18 mouse cellular contexts compared by ENCODE assay signal in genomic region chr15:77849039-77849436, GRCm38 (mm10). TPM values are rescaled to one million over a fixed set of nuclear protein-coding genes. Genes with fewer than 3 reads are reported as not detected.
A peak's percentile ranks its signal among the peaks of the same experiment; 100 is the strongest.
DNase-seq lines count a peak whose midpoint lies in the region; ATAC-seq and TF ChIP-seq lines count a peak whose summit lies in the region.
"Had no signal": no experiment of that assay in that cellular context is flagged by ENCODE, and none has a peak within 500 bp of the region (broad histone marks: within the 10 kb centered on the region; RNA-seq: fewer than 3 reads in every experiment).

No protein-coding gene starts in this region.

- no peaks in the 10 kb centered on the region for H3K9me3 ChIP-seq in heart, postnatal 0 days (replicated peaks; ENCODE audit: control insufficient read depth, low read length)
- no peaks in the 10 kb centered on the region for H3K9me3 ChIP-seq in stomach, embryonic 15.5 days
- no peaks in the 10 kb centered on the region for H3K9me3 ChIP-seq in stomach, postnatal 0 days (ENCODE audit: control insufficient read depth, low read length)
- no peaks in the 10 kb centered on the region for H3K9me3 ChIP-seq in embryonic facial prominence, embryonic 15.5 days (replicated peaks)
- no peaks in the 10 kb centered on the region for H3K9me3 ChIP-seq in forebrain, postnatal 0 days (ENCODE audit: low read length)
- H3K9me3 ChIP-seq: heart, embryonic 12.5 days; limb, embryonic 10.5 days; midbrain, embryonic 10.5 days had no signal

- no peak for DNase-seq in heart, postnatal 0 days (ENCODE audit: low spot score)
- DNase-seq in heart, postnatal 14 days, result no peak
- DNase-seq in stomach, postnatal 0 days (ENCODE audit: low spot score), result no peak
- no peak for DNase-seq in forebrain, postnatal 0 days
- DNase-seq: adrenal gland, postnatal 14 days; cerebellum, adult 9-10 months; gastrocnemius, postnatal 25 days; kidney, adult 11 months; kidney, postnatal 25 days; retina, postnatal 1 day had no signal

- intact Hi-C loops in heart, postnatal 14 days (cut with DNase I), result no loop called here

- no peaks in the 10 kb centered on the region for H3K79me2 ChIP-seq in myocyte (ENCODE audit: control insufficient read depth, insufficient read depth)

- no peak for TF ChIP-seq CTCF in heart, postnatal 0 days (IDR thresholded peaks at IDR 0.05; ENCODE audit: low read depth)
- TF ChIP-seq CTCF in stomach, postnatal 0 days (IDR thresholded peaks at IDR 0.05; ENCODE audit: low read depth), result no peak
- no peak for TF ChIP-seq CTCF in forebrain, postnatal 0 days (IDR thresholded peaks at IDR 0.05; ENCODE audit: low read depth)

- TF ChIP-seq EP300 in heart, postnatal 0 days (IDR thresholded peaks at IDR 0.05; ENCODE audit: low read depth), result no peak
- no peak for TF ChIP-seq EP300 in stomach, postnatal 0 days (optimal IDR thresholded peaks at IDR 0.05)

- 0 out of 2 replicates have a peak overlapping the region, but pooled peaks have one; percentile 2 for H3K27ac ChIP-seq in heart, postnatal 0 days (ENCODE audit: low read depth)
- H3K27ac ChIP-seq in stomach, embryonic 15.5 days, result no peak overlapping the region
- no peak overlapping the region for H3K27ac ChIP-seq in stomach, postnatal 0 days (replicated peaks)
- peak overlapping the region; percentile 34; the same call in 1 of the 2 replicates for H3K27ac ChIP-seq in embryonic facial prominence, embryonic 15.5 days (replicated peaks)
- no peak overlapping the region for H3K27ac ChIP-seq in forebrain, postnatal 0 days (ENCODE audit: low read depth, low read length)
- H3K27ac ChIP-seq: liver, embryonic 14.5 days; midbrain, embryonic 10.5 days had no signal

- no peak for TF ChIP-seq POLR2A in myocyte (IDR thresholded peaks at IDR 0.05; ENCODE audit: insufficient read length, low read depth)

- H3K4me3 ChIP-seq in heart, postnatal 0 days (ENCODE audit: low read depth, low read length), result no peak overlapping the region
- no peak overlapping the region for H3K4me3 ChIP-seq in stomach, embryonic 15.5 days (replicated peaks)
- H3K4me3 ChIP-seq in stomach, postnatal 0 days (ENCODE audit: low read depth, low read length), result no peak overlapping the region
- H3K4me3 ChIP-seq in embryonic facial prominence, embryonic 15.5 days (replicated peaks), result no peak overlapping the region
- H3K4me3 ChIP-seq in myocyte, result no peak overlapping the region
- H3K4me3 ChIP-seq in forebrain, postnatal 0 days (ENCODE audit: low read depth, low read length), result no peak overlapping the region
- H3K4me3 ChIP-seq: heart, embryonic 12.5 days; limb, embryonic 10.5 days; midbrain, embryonic 10.5 days had no signal

- H3ac ChIP-seq in myocyte (ENCODE audit: control insufficient read depth, insufficient read length), result no peak overlapping the region

- no peaks in the 10 kb centered on the region for H3K36me3 ChIP-seq in heart, postnatal 0 days (replicated peaks; ENCODE audit: control insufficient read depth, insufficient read depth, low read length)
- no peaks in the 10 kb centered on the region for H3K36me3 ChIP-seq in stomach, embryonic 15.5 days
- no peaks in the 10 kb centered on the region for H3K36me3 ChIP-seq in stomach, postnatal 0 days (ENCODE audit: control insufficient read depth, insufficient read depth, low read length)
- no peaks in the 10 kb centered on the region for H3K36me3 ChIP-seq in embryonic facial prominence, embryonic 15.5 days
- no peaks in the 10 kb centered on the region for H3K36me3 ChIP-seq in myocyte (ENCODE audit: control insufficient read depth, insufficient read depth)
- no peaks in the 10 kb centered on the region for H3K36me3 ChIP-seq in forebrain, postnatal 0 days (ENCODE audit: insufficient read depth)
- H3K36me3 ChIP-seq: heart, embryonic 12.5 days; limb, embryonic 10.5 days; midbrain, embryonic 10.5 days had no signal

- H3K4me1 ChIP-seq in heart, postnatal 0 days (ENCODE audit: control insufficient read depth, insufficient read depth), result no peaks in the 10 kb centered on the region
- H3K4me1 ChIP-seq in stomach, embryonic 15.5 days, result peaks cover 8% of the 10 kb centered on the region; the same call in 1 of the 2 replicates
- 0 out of 2 replicates have a peak, but pooled peaks cover 3% of the 10 kb centered on the region for H3K4me1 ChIP-seq in stomach, postnatal 0 days (replicated peaks; ENCODE audit: control insufficient read depth, insufficient read depth)
- no peaks in the 10 kb centered on the region; the same call in 1 of the 2 replicates for H3K4me1 ChIP-seq in embryonic facial prominence, embryonic 15.5 days
- no peaks in the 10 kb centered on the region for H3K4me1 ChIP-seq in forebrain, postnatal 0 days (ENCODE audit: insufficient read depth)
- H3K4me1 ChIP-seq: heart, embryonic 12.5 days; midbrain, embryonic 10.5 days had no signal

- H3K4me2 ChIP-seq in heart, postnatal 0 days (ENCODE audit: low read depth, low read length), result no peak overlapping the region
- no peak overlapping the region for H3K4me2 ChIP-seq in stomach, embryonic 15.5 days
- no peak overlapping the region for H3K4me2 ChIP-seq in stomach, postnatal 0 days (replicated peaks; ENCODE audit: low read depth)
- no peak overlapping the region for H3K4me2 ChIP-seq in embryonic facial prominence, embryonic 15.5 days (replicated peaks)
- H3K4me2 ChIP-seq in myocyte (ENCODE audit: low read depth), result peak overlapping the region; percentile 41
- H3K4me2 ChIP-seq in forebrain, postnatal 0 days (ENCODE audit: low read depth), result no peak overlapping the region
- H3K4me2 ChIP-seq: heart, embryonic 12.5 days had no signal

- H3K27me3 ChIP-seq in heart, postnatal 0 days (ENCODE audit: control insufficient read depth, insufficient read depth, low read length), result no peaks in the 10 kb centered on the region
- no peaks in the 10 kb centered on the region for H3K27me3 ChIP-seq in stomach, embryonic 15.5 days (replicated peaks)
- H3K27me3 ChIP-seq in stomach, postnatal 0 days (ENCODE audit: control insufficient read depth, insufficient read depth, low read length), result no peaks in the 10 kb centered on the region
- no peaks in the 10 kb centered on the region for H3K27me3 ChIP-seq in embryonic facial prominence, embryonic 15.5 days
- no peaks in the 10 kb centered on the region for H3K27me3 ChIP-seq in myocyte (ENCODE audit: control insufficient read depth, insufficient read depth, insufficient read length)
- no peaks in the 10 kb centered on the region for H3K27me3 ChIP-seq in forebrain, postnatal 0 days (ENCODE audit: insufficient read depth, low read length)
- H3K27me3 ChIP-seq: heart, embryonic 12.5 days had no signal

- no peak for ATAC-seq in heart, postnatal 0 days (ENCODE audit: insufficient read depth, low read depth)
- peak; percentile 23; the same call in 1 of the 2 replicates for ATAC-seq in stomach, embryonic 15.5 days (ENCODE audit: insufficient read depth, low FRiP score, low read depth)
- ATAC-seq in stomach, postnatal 0 days (ENCODE audit: low FRiP score, low TSS enrichment), result no peak
- ATAC-seq in embryonic facial prominence, embryonic 15.5 days (ENCODE audit: insufficient number of reproducible peaks, low FRiP score, low TSS enrichment, low read depth), result no peak
- ATAC-seq in erythroid progenitor cell, adult 5-6 weeks (replicated peaks; ENCODE audit: low FRiP score, poor library complexity, severe bottlenecking), result no peak
- ATAC-seq in forebrain, postnatal 0 days, result no peak

- no peak overlapping the region for H3K9ac ChIP-seq in heart, postnatal 0 days (replicated peaks; ENCODE audit: low read depth, low read length)
- no peak overlapping the region for H3K9ac ChIP-seq in stomach, embryonic 15.5 days
- H3K9ac ChIP-seq in stomach, postnatal 0 days (ENCODE audit: low read length), result no peak overlapping the region
- no peak overlapping the region for H3K9ac ChIP-seq in embryonic facial prominence, embryonic 15.5 days
- H3K9ac ChIP-seq in forebrain, postnatal 0 days, result no peak overlapping the region
- H3K9ac ChIP-seq: heart, embryonic 12.5 days; liver, embryonic 14.5 days had no signal

- WGBS in heart, postnatal 0 days, result 65% methylated on average over 5 of the region's 5 CpGs
- WGBS in stomach, embryonic 15.5 days, result 57% methylated on average over 5 of the region's 5 CpGs
- WGBS in stomach, postnatal 0 days, result 55% methylated on average over 5 of the region's 5 CpGs
- 54% methylated on average over 5 of the region's 5 CpGs for WGBS in embryonic facial prominence, embryonic 15.5 days
- 65% methylated on average over 5 of the region's 5 CpGs for WGBS in forebrain, postnatal 0 days

TF ChIP-seq in myocyte, 11 proteins besides CTCF, POLR2A, EP300 and RAD21:
- TF ChIP-seq MYOD1 (IDR thresholded peaks at IDR 0.05; ENCODE audit: control insufficient read depth in 1 of 3, insufficient read length in 2 of 3, low read depth in 2 of 3) (peak in 1 of 3 experiments; percentile 1), REST (IDR thresholded peaks at IDR 0.05; ENCODE audit: insufficient read depth, insufficient read length) (no peak), MYOG (IDR thresholded peaks at IDR 0.05; ENCODE audit: control insufficient read depth in 1 of 3, insufficient read depth in 1 of 3, insufficient read length in 2 of 3, low read depth in 2 of 3) (no peak), TCF3 (IDR thresholded peaks at IDR 0.05; ENCODE audit: insufficient read length, low read depth) (no peak), MAX (IDR thresholded peaks at IDR 0.05; ENCODE audit: low read depth) (no peak)

RNA-seq across cellular contexts. Expression of gene Myh9, which starts 7.1 kb away (rescaled TPM):
- 62.0 and 63.6 TPM in 2 replicates for total RNA-seq in heart, postnatal 0 days (2014; rRNA removed; ENCODE audit: low replicate concordance)
- 15.7 and 17.5 TPM in 2 replicates for polyA plus RNA-seq in heart, postnatal 0 days (2015; fragmentation: Nextera tagmentation; extraction: Ambion mirVana)
- total RNA-seq in heart, postnatal 14 days (2021), result 100 to 1,000 TPM; 140 to 172 TPM
- 57.0 TPM in 2 replicates for polyA plus RNA-seq in stomach, embryonic 15.5 days (2015; fragmentation: Nextera tagmentation; extraction: Ambion mirVana)
- polyA plus RNA-seq in stomach, postnatal 0 days (2015; fragmentation: Nextera tagmentation; extraction: Ambion mirVana), result 27.9 and 32.9 TPM in 2 replicates
- polyA plus RNA-seq in embryonic facial prominence, embryonic 15.5 days (2015; fragmentation: Nextera tagmentation; extraction: Ambion mirVana), result 41.1 and 41.7 TPM in 2 replicates
- 466 TPM for polyA plus RNA-seq in myocyte (2012; fragmentation: generic; extraction: Trizol)
- total RNA-seq in erythroid progenitor cell, adult 5-6 weeks (2015; ENCODE audit: low replicate concordance), result 104 and 105 TPM in 2 replicates
- 198 and 213 TPM in 2 replicates for total RNA-seq in erythroid progenitor cell, adult 5-6 weeks (2017; ENCODE audit: low replicate concordance)
- total RNA-seq in forebrain, postnatal 0 days (2014; rRNA removed), result 26.4 and 35.2 TPM in 2 replicates
- 5.8 and 7.2 TPM in 2 replicates for polyA plus RNA-seq in forebrain, postnatal 0 days (2015; fragmentation: Nextera tagmentation; extraction: Ambion mirVana)

Comparison
In these comparisons a context has a peak if more than half of its experiments do, and no peak if none do; other contexts are left out.
1. H3K27ac ChIP-seq: peak in heart, postnatal 0 days (single experiment) and embryonic facial prominence, embryonic 15.5 days (single experiment); none in stomach, embryonic 15.5 days (single experiment), stomach, postnatal 0 days (single experiment) and forebrain, postnatal 0 days (single experiment).